Mouse (Mus musculus) ES-CJ7 (cell line): ENCODE measurements around the gene Heatr4.
"Not testable (repeated sequence)": the region's sequence is repeated elsewhere in the genome, so short reads cannot be mapped to it uniquely, and the experiment has no call there.

Experiments
- DNase-seq: peaks from one replicate; pipeline ENCODE4 v3.0.0; 2011; ENCODE audit warnings: low read depth, low spot score

Heatr4 gene

GRCm38 (mm10) chr12:83984752-83985151 lies at the start of gene Heatr4:
Heatr4 (minus strand) TSS chr12:83984852.
- DNase-seq = no peak

GRCm38 (mm10) chr12:84034108-84034507 lies 49.5 kb upstream of the Heatr4 start:
- no peak for DNase-seq

DNA sequence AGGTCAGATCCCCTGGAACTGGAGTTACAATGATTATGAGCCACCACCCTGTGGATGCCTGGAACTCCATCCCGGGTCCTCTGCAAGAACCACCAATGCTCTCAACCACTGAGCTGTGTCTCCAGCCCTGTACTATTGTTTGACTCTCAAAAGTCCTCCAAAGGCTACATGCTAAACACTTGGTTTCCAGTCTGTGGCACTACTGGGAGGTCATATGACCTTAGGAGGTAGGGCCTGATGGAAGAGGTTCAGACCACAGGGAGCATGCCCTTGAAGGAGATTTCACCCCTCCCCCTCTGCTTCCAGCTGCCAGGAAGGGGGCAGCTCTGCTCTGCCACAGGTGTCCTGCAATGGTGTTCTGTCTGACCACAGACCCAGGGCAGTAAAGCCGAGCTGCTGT lies 48.6 kb upstream of the Heatr4 start:
- DNase-seq = peak; percentile 27

GRCm38 (mm10) chr12:84032854-84033253 lies 48.2 kb upstream of the Heatr4 start:
- DNase-seq = no peak

DNA sequence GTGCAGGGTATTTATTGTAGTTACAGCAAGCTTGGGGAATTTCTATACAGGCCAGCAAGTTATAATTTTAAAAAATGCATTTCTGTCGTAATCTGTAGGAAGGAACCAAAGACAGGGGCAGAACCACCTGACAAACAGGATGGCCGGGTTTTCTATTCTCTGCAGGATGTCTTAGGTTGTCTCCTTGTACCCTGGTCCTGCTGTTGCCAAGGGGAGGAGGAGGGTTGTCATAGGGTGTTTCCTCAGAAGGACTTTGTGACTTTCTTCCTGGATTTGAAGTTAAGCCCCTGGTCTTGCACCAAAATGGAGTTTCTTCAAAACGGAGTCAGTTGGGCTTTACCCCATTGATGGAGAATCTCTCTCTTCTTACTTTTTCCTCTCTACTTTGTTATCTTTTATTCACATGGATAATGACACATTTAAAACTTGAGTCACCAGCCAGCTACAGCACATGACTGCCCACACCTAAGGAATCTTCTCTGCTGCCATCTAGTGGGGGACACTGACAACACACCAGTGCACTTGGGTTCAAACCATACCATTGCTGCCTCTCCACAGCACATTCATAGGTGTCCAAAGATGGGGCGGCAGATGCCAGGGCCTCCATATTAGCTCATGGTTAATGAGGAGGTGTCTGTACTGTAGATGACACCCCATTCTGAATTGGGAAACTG lies 46.1 kb upstream of the Heatr4 start:
- peak; percentile 57 for DNase-seq

- DNase-seq = peak; percentile 76
Observed at GRCm38 (mm10) chr12:84029043-84029442, 44.4 kb upstream of the Heatr4 start.

DNA sequence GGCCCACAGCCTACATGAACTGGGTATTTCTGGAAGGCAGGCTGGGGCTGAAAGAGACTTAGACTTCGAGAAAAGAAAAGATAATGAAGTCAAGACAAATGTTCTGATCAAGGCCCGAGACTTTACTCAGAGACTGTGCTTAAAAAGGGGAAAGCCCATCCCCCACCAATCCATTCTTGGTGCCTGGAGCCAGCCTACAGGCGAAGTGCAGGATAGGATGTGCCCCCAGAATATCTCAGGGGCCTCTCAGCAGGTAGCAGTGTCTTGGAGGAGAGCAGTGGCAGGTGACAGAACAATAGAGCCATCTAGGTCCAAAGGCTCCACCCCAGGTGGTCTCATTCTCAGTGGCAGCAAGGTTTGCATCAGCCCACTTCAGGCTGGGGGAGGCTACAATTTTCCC lies 43.7 kb upstream of the Heatr4 start:
- DNase-seq = peak; percentile 78

DNA sequence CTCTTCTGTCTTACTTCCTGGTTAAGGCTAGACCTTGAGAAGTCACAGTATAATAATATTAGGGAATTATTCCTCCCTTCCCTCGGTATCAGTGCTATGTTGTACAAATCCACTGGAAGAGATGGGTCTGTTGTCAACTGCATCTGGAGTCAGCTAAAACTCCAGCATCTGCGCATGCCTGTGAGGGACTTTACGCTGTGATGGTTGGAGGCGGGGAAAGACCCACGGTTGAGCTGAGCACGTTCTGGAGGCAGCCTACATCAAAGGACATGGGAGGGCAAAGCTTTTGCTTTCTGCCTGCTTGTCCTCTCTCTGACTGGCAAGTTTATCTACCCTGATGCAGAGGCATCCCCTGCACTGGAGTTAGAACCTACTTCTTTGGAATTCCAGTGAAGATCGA lies 41.2 kb upstream of the Heatr4 start:
- DNase-seq = no peak

DNA sequence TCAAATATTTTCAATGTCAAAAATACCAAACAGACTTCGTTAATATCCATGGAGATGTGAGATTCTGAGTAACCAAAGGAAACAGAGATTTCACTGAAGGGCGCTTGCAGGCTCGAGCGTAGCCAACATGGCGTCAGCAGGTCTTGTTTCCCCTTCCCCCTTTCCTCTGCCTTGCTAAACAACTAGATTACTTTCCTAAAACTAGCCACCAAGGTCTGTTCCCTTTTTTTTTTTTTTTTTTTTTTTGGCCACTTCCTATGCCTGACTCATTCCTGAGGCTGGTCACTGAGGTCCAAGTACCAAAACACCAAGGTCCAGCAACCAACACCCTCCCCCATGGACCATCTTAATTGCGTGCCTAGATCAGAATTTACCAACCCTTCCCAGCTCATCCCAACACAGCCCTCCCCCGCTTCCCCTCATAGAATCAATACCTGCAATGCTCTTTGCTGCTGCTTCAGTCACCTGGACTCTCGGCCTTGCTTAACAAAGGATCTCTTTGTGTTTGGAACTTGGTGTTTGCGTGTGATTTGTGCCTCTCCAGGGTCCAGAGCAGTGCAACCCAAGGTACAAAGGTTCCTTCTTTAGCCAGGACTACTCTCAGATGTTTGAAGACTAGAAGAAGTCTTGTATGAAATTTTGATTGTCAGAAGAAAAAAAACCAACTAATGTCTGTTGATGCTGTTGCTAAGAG lies 38.5 kb upstream of the Heatr4 start:
- DNase-seq = no peak

DNA sequence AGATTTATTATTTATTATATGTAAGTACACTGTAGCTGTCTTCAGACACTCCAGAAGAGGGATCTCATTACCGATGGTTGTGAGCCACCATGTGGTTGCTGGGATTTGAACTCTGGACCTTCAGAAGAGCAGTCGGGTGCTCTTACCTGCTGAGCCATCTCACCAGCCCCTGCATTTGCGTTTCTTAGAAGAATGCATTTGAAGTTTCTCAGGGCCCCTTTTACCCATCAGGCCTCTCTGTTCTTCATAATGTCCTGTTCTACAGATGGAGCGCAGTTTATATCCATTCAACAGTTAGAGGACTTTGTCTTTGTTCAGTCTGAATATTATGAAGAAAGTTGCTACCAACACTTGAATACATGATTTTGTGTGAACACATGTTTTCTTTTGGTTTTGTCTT lies 37.6 kb upstream of the Heatr4 start:
- DNase-seq = not testable (repeated sequence)

GRCm38 (mm10) chr12:84020528-84020927 lies 35.9 kb upstream of the Heatr4 start:
- not testable (repeated sequence) for DNase-seq

- DNase-seq = no peak
Observed at GRCm38 (mm10) chr12:84013701-84014100, 29.0 kb upstream of the Heatr4 start.

DNA sequence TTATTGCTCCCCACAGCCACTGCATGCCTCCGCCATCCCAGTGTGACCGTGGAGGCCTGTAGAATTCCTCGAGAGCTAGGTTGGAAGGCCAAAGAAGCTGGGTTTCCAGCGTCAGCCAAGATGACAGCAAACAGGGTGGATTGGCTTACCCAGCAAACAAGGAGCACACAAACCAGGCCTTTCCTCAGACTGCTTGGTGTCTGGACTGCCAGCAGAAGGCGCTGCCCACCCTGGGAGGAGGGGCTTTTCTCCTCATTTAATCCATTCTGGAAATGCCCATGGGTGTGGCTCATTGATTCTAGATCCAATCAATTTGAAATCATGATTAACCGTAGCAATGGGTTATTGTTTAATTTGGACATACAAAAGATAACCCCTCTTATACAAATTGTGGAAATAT lies 28.5 kb upstream of the Heatr4 start:
- DNase-seq = no peak

DNA sequence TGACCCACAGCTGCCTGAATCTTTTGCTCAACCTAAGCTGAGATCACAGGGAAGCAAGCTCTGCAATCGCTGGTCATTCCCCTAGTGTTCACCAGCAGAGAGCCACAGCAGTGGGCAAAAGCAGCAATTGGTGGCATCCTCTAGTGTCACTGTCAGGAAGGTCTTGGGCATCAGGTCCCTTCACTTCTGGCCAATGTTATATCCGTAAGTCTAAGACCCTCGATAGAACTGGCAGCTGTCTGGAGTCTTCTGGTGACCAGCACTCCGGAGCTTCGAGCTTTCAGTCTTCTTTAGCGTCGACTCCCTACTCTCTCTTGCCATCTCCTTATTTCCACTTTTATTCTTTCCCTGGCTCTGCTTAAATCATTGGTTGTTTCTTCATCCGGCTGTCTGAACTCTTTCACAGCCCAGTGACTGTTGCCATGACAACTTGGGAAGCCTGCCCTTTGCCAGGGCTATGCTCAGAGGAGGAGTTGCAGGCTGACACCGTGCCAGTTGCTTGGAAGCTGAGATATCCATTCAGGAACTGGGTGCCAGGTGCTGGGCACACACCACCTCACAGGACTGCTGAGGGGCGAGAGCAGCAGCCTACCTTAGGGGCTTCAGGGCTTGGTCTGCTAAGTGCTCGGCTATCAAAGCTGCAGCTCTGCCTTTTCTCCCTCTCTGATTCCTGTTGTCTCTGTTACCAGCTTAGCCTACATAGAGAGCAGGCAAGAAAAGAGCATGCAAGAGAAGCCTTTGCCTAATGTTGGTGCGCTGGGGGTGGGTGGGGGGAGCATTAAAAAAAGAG lies 26.8 kb upstream of the Heatr4 start:
- DNase-seq = no peak

GRCm38 (mm10) chr12:84010201-84010600 lies 25.5 kb upstream of the Heatr4 start:
- no peak for DNase-seq

GRCm38 (mm10) chr12:84009171-84009965 lies 24.7 kb upstream of the Heatr4 start, which contains the start of gene Acot1:
Acot1 (plus strand) TSS chr12:84009490.
- DNase-seq = peak; percentile 75

GRCm38 (mm10) chr12:84008729-84009128 lies 24.1 kb upstream of the Heatr4 start:
- DNase-seq = no peak

- DNase-seq = no peak
Observed at GRCm38 (mm10) chr12:84008251-84008650, 23.6 kb upstream of the Heatr4 start.

DNA sequence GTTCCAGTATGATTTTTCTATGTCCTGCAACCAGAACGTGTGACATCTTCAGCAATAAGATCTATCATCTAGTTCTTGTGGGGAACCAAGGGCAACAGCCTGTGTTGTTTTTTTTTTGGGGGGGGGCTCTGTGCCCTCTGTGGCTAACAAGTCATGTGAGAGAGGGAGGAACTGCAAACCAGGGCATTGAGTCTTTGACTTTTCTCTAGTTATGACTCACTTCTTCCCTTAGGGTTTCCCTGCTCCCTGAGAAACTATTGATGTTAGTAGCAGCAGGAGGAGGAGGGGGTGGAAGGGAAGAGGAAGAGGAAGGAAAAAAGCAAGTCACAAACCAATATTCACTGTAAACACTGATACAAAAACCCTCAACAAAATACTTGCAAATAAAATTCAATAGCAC lies 19.2 kb upstream of the Heatr4 start:
- DNase-seq = no peak

DNA sequence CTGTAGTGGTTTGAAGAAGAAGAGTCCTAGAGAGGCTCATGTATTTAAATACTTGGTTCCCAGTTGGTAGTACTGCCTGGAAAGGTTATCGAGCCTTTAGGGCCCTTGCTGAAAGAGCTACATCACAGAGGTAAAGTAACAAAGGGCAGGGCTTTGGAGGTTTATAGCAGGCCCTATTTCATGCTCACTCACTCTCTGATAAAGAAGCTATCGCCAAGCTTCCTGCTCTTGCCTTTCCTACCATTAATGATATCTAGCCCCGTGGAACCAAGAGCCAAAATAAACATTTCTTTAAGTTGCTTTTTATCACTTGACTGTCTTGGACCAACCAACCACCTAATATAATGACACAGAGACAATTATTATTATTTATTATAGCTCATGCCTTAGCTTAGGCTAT lies 15.8 kb upstream of the Heatr4 start:
- no peak for DNase-seq

- not testable (repeated sequence) for DNase-seq
Observed at GRCm38 (mm10) chr12:83999237-83999636, 14.6 kb upstream of the Heatr4 start.
